Mouse (Mus musculus) E14TG2a.4 (cell line): ENCODE results near the gene Bmp6.

Experiments used
- CTCF ChIP-seq: conservative IDR thresholded peaks from 2 replicates; pipeline ENCODE4 v1.5.1; 2014; ENCODE audit warnings: low read length
- NANOG ChIP-seq: IDR thresholded peaks from 2 replicates; pipeline ENCODE4 v1.6.1; 2014; ENCODE audit warnings: borderline replicate concordance, low read length, mixed read lengths
- POU5F1 ChIP-seq: IDR thresholded peaks from 2 replicates; pipeline ENCODE4 v1.6.1; 2014; ENCODE audit warnings: low read length, borderline replicate concordance

DNA sequence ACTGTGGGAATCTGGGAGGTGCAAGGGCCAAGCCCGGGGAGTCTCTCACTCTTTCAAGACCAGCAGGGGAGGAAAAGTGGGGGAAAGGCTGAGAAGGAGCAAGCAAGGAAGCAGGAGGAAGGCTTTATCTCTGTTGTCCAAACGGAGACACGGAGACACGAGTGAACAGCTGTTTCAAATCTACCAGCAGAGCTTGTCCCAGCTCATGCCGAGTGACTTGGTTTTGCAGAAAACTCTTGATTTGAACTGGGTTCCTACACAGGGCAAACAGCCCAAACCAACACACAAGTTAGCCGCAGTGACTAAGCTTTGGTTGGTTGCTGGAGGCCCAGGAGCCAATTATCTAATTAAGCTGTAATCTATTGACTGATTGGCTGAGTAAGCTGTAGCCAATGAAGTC lies 189.1 kb downstream of the Bmp6 start:
- TF ChIP-seq CTCF = no peak
- no peak for TF ChIP-seq POU5F1
- no peak for TF ChIP-seq NANOG
